Mouse (Mus musculus) neural tube, embryonic 10.5 days (tissue): ENCODE results near the gene Kank4.
A peak's percentile ranks its signal among the peaks of the same experiment; 100 is the strongest.
"Not testable (repeated sequence)": the region's sequence is repeated elsewhere in the genome, so short reads cannot be mapped to it uniquely, and the experiment has no call there.

Source experiments
- DNase-seq: peaks from one replicate; pipeline ENCODE4 v3.0.0-alpha.2; 2017; ENCODE audit warnings: low spot score; ENCODE audit errors: extremely low spot score

Gene Kank4

GRCm38 (mm10) chr4:98817184-98817911 is at the start of gene Kank4:
Gene Kank4 (minus strand): TSS chr4:98817537.
- DNase-seq = peak; percentile 63

- no peak for DNase-seq
These were observed 48.3 kb upstream of the Kank4 start for GRCm38 (mm10) chr4:98865386-98866237.

DNA sequence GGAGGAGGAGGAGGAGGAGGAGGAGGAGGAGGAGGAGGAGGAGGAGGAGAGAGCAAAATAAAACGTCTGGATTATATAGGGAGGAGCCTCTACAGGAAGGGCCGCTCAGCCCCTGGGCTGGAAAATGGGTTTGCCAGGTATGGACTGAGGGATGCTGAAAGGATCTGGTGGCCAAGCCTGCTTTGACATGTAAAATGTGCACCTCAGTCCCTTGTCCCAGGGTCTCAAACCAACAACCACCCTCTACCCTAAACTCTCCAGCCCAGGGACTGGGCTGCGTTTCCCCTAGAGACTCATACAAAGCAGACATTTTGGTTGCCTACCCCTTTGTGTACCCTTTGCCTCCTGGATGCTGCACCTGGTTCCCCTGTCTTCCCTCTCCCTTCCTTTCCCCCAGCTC is 47.2 kb upstream of the Kank4 start:
- no peak for DNase-seq

DNA sequence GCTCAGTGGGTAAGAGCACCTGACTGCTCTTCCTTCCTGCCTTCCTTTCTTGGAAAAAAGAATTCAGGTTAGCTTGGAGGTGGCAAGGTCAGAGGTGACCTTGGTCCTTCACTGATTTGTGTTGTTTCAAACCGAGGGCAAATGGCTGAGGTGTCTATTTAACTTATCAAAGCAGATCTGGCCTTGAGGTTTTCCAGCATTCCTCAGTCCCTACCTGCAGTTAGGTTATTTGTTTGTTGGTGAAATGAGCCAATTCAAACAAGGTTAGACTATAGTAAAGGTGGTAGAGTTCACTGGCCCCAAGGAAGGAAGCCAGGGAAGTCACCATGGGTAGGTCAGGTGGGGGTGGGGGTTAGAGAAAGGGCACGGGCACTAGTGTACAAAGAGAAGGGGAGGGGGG is 46.8 kb upstream of the Kank4 start:
- DNase-seq = no peak

- no peak for DNase-seq
These were observed 46.1 kb upstream of the Kank4 start for GRCm38 (mm10) chr4:98863451-98863850.

DNA sequence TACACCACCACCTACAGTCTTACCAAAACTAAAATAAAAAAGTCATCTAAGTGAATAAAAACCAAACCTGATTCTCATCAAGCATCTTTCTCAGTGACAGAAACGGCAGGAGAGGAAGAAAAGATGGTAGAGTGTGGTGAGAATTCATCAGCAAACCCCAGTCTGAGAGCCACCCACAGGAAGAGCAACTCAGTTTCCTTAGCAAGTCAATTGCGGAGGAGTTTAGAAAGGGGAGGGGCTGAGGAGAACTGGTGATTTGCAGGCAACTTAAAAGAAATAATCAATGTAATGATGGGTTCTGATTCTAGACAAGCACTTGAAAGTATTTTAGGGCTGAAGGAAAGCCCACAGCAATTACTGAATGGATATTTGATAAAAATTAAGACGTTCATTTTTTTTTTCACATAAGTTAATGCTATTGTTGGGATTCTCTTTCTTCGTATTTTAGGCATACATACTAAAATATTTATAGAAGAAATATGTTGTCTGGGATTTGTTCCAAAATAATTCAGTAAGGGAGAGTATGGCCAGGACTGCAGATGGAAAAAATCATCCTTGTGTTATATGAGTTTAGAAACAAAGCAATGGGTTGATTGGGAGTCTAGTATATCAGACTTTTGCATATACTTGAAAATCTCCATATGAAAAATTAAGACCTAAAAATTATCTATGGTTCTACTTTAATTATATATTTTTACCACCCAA is 41.0 kb upstream of the Kank4 start:
- DNase-seq = no peak

DNA sequence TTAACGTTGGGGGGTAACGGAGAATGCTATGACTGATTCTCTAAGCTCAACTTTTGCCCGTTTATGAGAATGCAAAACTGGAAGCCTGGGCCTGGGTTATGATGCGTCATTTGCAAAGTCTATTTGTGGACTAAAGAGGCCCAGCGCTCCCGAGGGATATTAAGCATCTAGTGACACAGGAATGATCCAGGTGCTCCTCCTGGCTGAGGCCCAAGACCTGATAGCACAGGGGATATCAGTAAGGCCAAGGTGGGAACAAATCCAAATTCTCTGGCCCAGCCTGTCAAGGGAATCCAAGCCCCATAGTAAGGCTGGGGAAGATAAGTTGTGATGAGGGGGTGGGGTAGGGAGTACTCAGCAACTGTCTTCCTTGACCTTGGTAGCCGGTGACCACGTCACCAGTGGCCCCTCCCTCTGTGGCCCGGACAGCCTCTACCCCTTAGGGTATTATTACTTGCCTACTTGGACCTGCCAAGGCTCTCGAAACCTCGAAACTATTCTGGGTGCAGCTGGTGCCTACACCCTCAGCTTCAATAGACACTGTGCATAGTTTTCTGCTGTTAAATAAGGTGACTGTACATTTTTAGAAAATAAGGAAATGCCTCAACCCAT is 39.8 kb upstream of the Kank4 start:
- no peak for DNase-seq

- DNase-seq = no peak
These were observed 36.6 kb upstream of the Kank4 start for GRCm38 (mm10) chr4:98853926-98854325.

DNA sequence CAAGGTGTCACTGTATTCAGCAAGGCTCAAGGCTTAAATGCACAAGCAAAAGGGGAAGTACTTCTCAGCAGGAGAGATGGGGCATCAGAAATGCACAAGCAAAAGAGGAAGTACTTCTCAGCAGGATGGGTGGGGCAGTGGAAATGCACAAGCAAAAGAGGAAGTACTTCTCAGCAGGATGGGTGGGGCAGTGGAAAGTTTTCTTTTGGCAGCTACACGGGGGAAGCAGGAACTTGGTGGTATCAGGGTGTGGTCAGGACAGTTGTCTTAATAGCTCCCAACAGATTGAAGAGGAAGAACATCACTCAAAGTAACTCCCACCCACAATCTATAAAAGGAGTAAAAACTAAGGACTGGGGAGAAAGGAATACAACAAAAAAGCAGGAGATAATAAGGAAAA is 33.1 kb upstream of the Kank4 start:
- DNase-seq = not testable (repeated sequence)

DNA sequence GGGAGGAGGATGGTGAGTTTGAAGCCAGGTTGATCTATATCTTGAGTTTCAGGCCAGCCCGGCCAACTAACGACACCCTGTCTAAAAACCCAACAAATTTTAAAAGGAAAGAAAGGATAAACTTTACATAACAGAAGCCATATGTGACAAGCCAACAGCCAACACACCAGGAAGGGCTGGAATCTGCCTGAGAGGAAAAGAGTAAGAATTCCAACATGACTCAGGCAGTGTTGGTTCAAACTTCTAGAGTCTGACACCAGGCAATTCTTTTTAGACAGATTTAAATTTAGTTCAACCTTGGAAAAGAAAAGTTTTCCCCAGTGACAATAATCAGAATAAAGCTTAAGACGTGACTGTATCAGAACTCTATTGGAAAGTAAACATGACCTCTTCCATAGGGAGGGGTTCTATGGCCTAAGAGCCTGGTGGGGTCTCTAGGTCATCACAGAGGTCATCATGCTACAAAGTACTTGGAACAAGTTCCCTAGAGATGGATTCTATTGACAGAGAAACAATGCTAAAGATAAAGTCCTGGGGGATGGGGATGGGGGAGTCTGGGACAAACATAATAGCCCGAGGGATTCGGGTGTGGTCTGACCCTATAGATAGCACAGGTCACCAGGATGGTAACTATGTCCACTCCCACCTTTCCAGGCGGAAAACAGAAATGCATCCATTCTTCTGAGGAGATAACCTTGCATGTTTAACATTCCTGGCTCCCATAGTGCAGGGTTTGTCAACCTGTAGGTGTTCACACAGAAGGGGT is 30.0 kb upstream of the Kank4 start:
- no peak for DNase-seq

DNA sequence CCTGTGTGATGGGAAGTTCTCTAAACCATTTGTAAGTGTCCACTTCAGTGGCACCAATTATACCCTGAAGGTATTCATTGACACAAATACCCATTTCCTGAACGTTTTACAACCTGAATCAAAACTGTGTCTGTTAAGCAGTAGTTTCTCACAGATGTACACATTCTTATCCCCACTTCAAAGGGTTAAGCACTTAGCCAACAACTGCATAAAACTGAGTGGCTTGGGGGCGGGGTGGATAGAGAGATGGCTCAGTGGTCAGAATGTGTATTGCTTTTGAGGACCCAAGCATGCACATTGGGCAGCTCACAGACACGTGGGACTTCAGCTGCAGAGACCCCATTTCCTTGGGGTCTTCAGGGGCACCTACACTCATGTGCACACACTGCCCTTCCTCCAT is 29.1 kb upstream of the Kank4 start:
- DNase-seq = no peak

DNA sequence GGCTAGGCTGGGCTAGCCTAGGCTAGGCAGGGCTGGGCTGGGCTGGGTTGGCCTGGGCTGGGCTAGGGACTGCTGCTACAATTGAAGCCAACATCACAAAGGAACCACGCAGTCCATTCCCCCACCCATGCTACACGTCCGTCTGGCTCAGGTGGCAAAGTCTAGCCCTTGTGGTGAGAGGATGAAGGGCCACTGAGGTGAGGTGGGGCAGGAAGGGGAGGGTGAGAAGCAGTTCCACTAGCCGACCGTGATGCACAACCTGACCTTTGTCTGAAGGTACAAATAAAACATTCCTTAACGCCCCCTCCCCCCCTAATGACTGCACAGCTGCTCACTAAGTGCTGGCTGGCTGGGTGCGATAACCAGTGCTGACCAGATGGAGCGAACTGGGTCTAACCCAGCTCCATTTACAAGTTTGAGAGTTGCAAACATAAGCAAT is 28.4 kb upstream of the Kank4 start:
- no peak for DNase-seq

- no peak for DNase-seq
These were observed 27.9 kb upstream of the Kank4 start for GRCm38 (mm10) chr4:98845201-98845600.

- DNase-seq = no peak
These were observed 26.7 kb upstream of the Kank4 start for GRCm38 (mm10) chr4:98843906-98844597.

GRCm38 (mm10) chr4:98841251-98841650 is 23.9 kb upstream of the Kank4 start:
- not testable (repeated sequence) for DNase-seq

- DNase-seq = no peak
These were observed 23.2 kb upstream of the Kank4 start for GRCm38 (mm10) chr4:98840526-98840925.

DNA sequence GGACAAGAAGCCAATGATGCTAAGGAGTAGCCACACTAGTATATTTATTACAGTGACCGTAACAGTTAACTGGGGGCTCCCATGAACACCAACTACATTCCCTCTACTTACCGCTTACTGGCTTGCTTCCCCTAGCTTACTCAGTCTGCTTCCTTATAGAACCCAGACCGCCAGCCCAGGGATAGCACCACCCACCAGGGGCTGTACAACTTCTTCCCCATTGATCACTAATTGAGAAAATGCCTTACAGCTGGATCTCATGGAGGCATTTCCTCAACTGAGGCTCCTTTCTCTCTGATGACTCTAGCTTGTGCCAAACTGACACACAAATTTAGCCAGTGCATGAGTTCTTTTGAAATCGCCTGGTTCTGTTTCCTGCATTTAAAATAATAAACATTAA is 21.6 kb upstream of the Kank4 start:
- DNase-seq = no peak

- no peak for DNase-seq
These were observed 20.6 kb upstream of the Kank4 start for GRCm38 (mm10) chr4:98837715-98838505.

- DNase-seq = no peak
These were observed 19.2 kb upstream of the Kank4 start for GRCm38 (mm10) chr4:98836519-98836918.
